Mouse (Mus musculus) lung, postnatal 0 days (tissue): ENCODE measurements around the gene Hltf. TPM values are rescaled to one million over a fixed set of nuclear protein-coding genes. Genes with fewer than 3 reads are reported as not detected.
A peak's percentile ranks its signal among the peaks of the same experiment; 100 is the strongest.

Experiments
- ATAC-seq: fragments of 200-750 bp; cut with Nextera tagmentation; 2 replicates; pipeline ENCODE4 v1.8.0; 2017; ENCODE audit warnings: moderate library complexity
- DNase-seq: peaks from one replicate; pipeline ENCODE4 v3.0.0-alpha.2; 2016; ENCODE audit warnings: low spot score
- H3K27ac ChIP-seq: fragments of 300-500 bp; sonication (generic); 2 replicates; pipeline ENCODE4 v1.5.1; 2014; ENCODE audit warnings: antibody characterized with exemption, mild to moderate bottlenecking, low read length, mixed read lengths
- H3K27me3 ChIP-seq: fragments of 300-500 bp; sonication (generic); replicated peaks from 2 replicates; pipeline ENCODE4 v1.6.1; 2014; ENCODE audit warnings: low read length, mixed read lengths; ENCODE audit not compliant: insufficient read depth
- H3K36me3 ChIP-seq: fragments of 300-500 bp; sonication (generic); 2 replicates; pipeline ENCODE4 v1.6.1; 2014; ENCODE audit warnings: low read length, mixed read lengths; ENCODE audit not compliant: insufficient read depth
- H3K4me1 ChIP-seq: fragments of 300-500 bp; sonication (generic); 2 replicates; pipeline ENCODE4 v1.6.1; 2014; ENCODE audit warnings: antibody characterized with exemption, low read depth, low read length, mixed read lengths; ENCODE audit not compliant: insufficient read depth
- H3K4me2 ChIP-seq: fragments of 300-500 bp; sonication (generic); replicated peaks from 2 replicates; pipeline ENCODE4 v1.6.1; 2014; ENCODE audit warnings: low read depth, mild to moderate bottlenecking, low read length, moderate library complexity, mixed read lengths
- H3K4me3 ChIP-seq: fragments of 300-500 bp; sonication (generic); 2 replicates; pipeline ENCODE4 v1.5.1; 2014; ENCODE audit warnings: low read depth, low read length
- H3K9ac ChIP-seq: fragments of 300-500 bp; sonication (generic); replicated peaks from 2 replicates; pipeline ENCODE4 v1.6.1; 2014; ENCODE audit warnings: low read depth, mild to moderate bottlenecking
- H3K9me3 ChIP-seq: fragments of 300-500 bp; sonication (generic); 2 replicates; pipeline ENCODE4 v1.6.1; 2016; ENCODE audit warnings: low read length, mixed read lengths
- CTCF ChIP-seq: IDR thresholded peaks from 2 replicates; pipeline ENCODE4 v1.5.1; 2016; ENCODE audit warnings: antibody characterized with exemption, mild to moderate bottlenecking
- EP300 ChIP-seq: IDR thresholded peaks from 2 replicates; pipeline ENCODE4 v1.6.1; 2016; ENCODE audit warnings: antibody characterized with exemption, mild to moderate bottlenecking, control low read depth
- WGBS: fragments of 180-500 bp; shearing (Covaris S2); extraction: QIAGEN DNeasy Blood & Tissue Kit; methylation state at CpG from one replicate; pipeline ENCODE4 v1.1.7; 2014; 5-methylcytosine and 5-hydroxymethylcytosine counted together
- polyA plus RNA-seq: library from polyadenylated mRNA; unstranded; fragments of >200 nt; fragmentation: Nextera tagmentation; extraction: Ambion mirVana; gene quantifications from 2 replicates; pipeline ENCODE4 v1.2.1, GENCODE M21; 2015

The Hltf gene
- polyA plus RNA-seq, 1 experiment from 2014 or later = 13.7 TPM

GRCm38 (mm10) chr3:20146884-20147395, 89.3 kb downstream of the Hltf start:
- Histone ChIP-seq H3K4me1 (no peaks in the 10 kb centered on the region), H3K27me3 (no peaks in the 10 kb centered on the region), H3K4me2 (no peak overlapping the region), H3K9me3 (no peaks in the 10 kb centered on the region), H3K27ac (no peak overlapping the region), H3K9ac (no peak overlapping the region), H3K36me3 (peaks cover 17% of the 10 kb centered on the region), H3K4me3 (no peak overlapping the region)
- 53% methylated on average over 7 of the region's 7 CpGs for WGBS
- TF ChIP-seq EP300 = no peak
- no peak for TF ChIP-seq CTCF
- ATAC-seq (0 out of 2 replicates have a peak, but pooled peaks have one; percentile 34), DNase-seq (no peak)

- 78% methylated on average over 5 of the region's 5 CpGs for WGBS
- Histone ChIP-seq H3K4me2 (no peak overlapping the region), H3K9ac (no peak overlapping the region), H3K4me1 (no peaks in the 10 kb centered on the region), H3K36me3 (peaks cover 17% of the 10 kb centered on the region), H3K9me3 (no peaks in the 10 kb centered on the region), H3K4me3 (no peak overlapping the region), H3K27ac (no peak overlapping the region), H3K27me3 (no peaks in the 10 kb centered on the region)
- DNase-seq (no peak), ATAC-seq (no peak)
- no peak for TF ChIP-seq EP300
- no peak for TF ChIP-seq CTCF
Measured at GRCm38 (mm10) chr3:20147647-20148046, 90.0 kb downstream of the Hltf start.

GRCm38 (mm10) chr3:20150511-20150910, 92.9 kb downstream of the Hltf start:
- DNase-seq (no peak), ATAC-seq (no peak)
- peaks cover 17% of the 10 kb centered on the region for H3K36me3 ChIP-seq
- WGBS = 63% methylated on average over 2 of the region's 2 CpGs
- H3K4me1 ChIP-seq = peaks cover 2% of the 10 kb centered on the region; the same call in 1 of the 2 replicates
- no peaks in the 10 kb centered on the region for H3K9me3 ChIP-seq
- no peak overlapping the region for H3K27ac ChIP-seq
- H3K9ac ChIP-seq = no peak overlapping the region
- no peak for TF ChIP-seq CTCF
- TF ChIP-seq EP300 = no peak
- H3K4me2 ChIP-seq = no peak overlapping the region
- no peak overlapping the region for H3K4me3 ChIP-seq
- H3K27me3 ChIP-seq = no peaks in the 10 kb centered on the region

DNA sequence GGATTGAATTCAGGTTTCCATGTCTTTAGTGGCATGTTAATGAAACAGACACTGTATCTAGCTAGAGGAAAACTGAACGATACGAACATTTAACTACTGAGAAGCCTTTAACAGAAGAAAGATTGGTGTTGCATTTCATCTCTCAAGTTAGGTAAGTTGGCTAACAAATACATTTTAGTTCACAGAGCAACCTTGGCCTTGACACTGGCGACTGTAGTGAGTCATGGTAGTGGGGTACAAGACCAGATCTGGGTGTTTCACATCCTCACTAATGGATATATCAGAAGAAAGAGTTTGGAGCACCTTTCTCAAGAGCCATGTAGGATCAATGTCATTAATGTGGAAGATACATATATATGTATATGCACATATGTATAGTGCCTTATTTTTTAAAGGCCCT, 94.0 kb downstream of the Hltf start:
- Histone ChIP-seq H3K36me3 (peaks cover 17% of the 10 kb centered on the region), H3K4me2 (peak overlapping the region; percentile 22; the same call in 1 of the 2 replicates), H3K27ac (no peak overlapping the region), H3K9me3 (no peaks in the 10 kb centered on the region), H3K9ac (no peak overlapping the region), H3K4me1 (peaks cover 2% of the 10 kb centered on the region; the same call in 1 of the 2 replicates), H3K4me3 (no peak overlapping the region), H3K27me3 (no peaks in the 10 kb centered on the region)
- WGBS = 89% methylated on average over 3 of the region's 3 CpGs
- DNase-seq (no peak), ATAC-seq (no peak)
- TF ChIP-seq EP300 (no peak), CTCF (no peak)

GRCm38 (mm10) chr3:20154531-20155367, 97.1 kb downstream of the Hltf start, which contains the start of gene Gyg:
Gene Gyg (minus strand): TSS chr3:20155317.
- Histone ChIP-seq H3K4me2 (peak within 1 kb of the TSS; percentile 63), H3K36me3 (no peaks in the 10 kb centered on the region; the same call in 1 of the 2 replicates), H3K27ac (peak within 1 kb of the TSS; percentile 81), H3K4me1 (peaks cover 2% of the 10 kb centered on the region; the same call in 1 of the 2 replicates), H3K9ac (peak within 1 kb of the TSS; percentile 85), H3K9me3 (no peaks in the 10 kb centered on the region), H3K27me3 (no peaks in the 10 kb centered on the region), H3K4me3 (peak within 1 kb of the TSS; percentile 81)
- no peak for TF ChIP-seq EP300
- 0 out of 2 replicates have a peak, but pooled peaks have one; percentile 17 for TF ChIP-seq CTCF
- DNase-seq (peak; percentile 81), ATAC-seq (peak; percentile 97)
- 1% methylated on average over 59 of the region's 73 CpGs for WGBS

DNA sequence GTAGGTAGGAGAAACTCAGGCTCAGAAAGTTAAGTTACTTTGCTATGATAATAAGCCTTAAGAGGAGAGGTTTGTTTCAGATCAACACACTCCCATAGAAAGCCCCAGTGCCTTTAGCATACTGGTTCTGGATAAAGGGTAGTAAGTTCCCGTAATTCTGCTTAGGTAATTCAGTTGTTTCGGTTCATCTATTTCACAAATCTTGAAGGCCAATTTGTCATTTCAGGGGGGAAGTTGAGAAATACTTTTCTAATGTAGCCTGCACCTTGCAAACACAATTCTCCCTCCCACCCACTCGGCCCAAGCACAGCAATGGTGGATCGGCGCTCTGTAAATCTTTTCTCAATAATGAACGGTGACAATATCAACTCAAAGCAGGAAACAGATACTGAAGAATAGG, 97.9 kb downstream of the Hltf start:
- DNase-seq (peak; percentile 26), ATAC-seq (no peak)
- Histone ChIP-seq H3K4me2 (peak overlapping the region; percentile 63), H3K27me3 (no peaks in the 10 kb centered on the region), H3K27ac (no peak overlapping the region), H3K4me1 (peaks cover 2% of the 10 kb centered on the region; the same call in 1 of the 2 replicates), H3K9me3 (no peaks in the 10 kb centered on the region), H3K4me3 (peak overlapping the region; percentile 81; the same call in 1 of the 2 replicates), H3K9ac (peak overlapping the region; percentile 85), H3K36me3 (no peaks in the 10 kb centered on the region; the same call in 1 of the 2 replicates)
- 72% methylated on average over 6 of the region's 6 CpGs for WGBS
- TF ChIP-seq EP300 (no peak), CTCF (no peak)
